Mouse (Mus musculus) hindbrain, embryonic 13.5 days (tissue): ENCODE measurements around the gene Cxcl16. TPM values are rescaled to one million over a fixed set of nuclear protein-coding genes. Genes with fewer than 3 reads are reported as not detected.
"Not testable (repeated sequence)": the region's sequence is repeated elsewhere in the genome, so short reads cannot be mapped to it uniquely, and the experiment has no call there.

Experiments used
- ATAC-seq: fragments of 200-750 bp; cut with Nextera tagmentation; 2 replicates; pipeline ENCODE4 v1.8.0; 2017; ENCODE audit warnings: moderate TSS enrichment; ENCODE audit not compliant: low FRiP score
- H3K27ac ChIP-seq: fragments of 300-500 bp; sonication (generic); 2 replicates; pipeline ENCODE4 v1.5.1; 2015; ENCODE audit warnings: inconsistent platforms, mild to moderate bottlenecking, moderate library complexity
- H3K27me3 ChIP-seq: fragments of 300-500 bp; sonication (generic); 2 replicates; pipeline ENCODE4 v1.6.1; 2015; ENCODE audit warnings: mild to moderate bottlenecking, inconsistent platforms
- H3K36me3 ChIP-seq: fragments of 300-500 bp; sonication (generic); 2 replicates; pipeline ENCODE4 v1.6.1; 2015; ENCODE audit warnings: mild to moderate bottlenecking, inconsistent platforms
- H3K4me1 ChIP-seq: fragments of 300-500 bp; sonication (generic); replicated peaks from 2 replicates; pipeline ENCODE4 v1.6.1; 2015; ENCODE audit warnings: inconsistent platforms
- H3K4me2 ChIP-seq: fragments of 300-500 bp; sonication (generic); 2 replicates; pipeline ENCODE4 v1.6.1; 2015; ENCODE audit warnings: inconsistent platforms, mild to moderate bottlenecking, moderate library complexity
- H3K4me3 ChIP-seq: fragments of 300-500 bp; sonication (generic); 2 replicates; pipeline ENCODE4 v1.5.1; 2015; ENCODE audit warnings: mild to moderate bottlenecking, inconsistent platforms
- H3K9ac ChIP-seq: fragments of 300-500 bp; sonication (generic); 2 replicates; pipeline ENCODE4 v1.6.1; 2015; ENCODE audit warnings: mild to moderate bottlenecking, inconsistent platforms
- H3K9me3 ChIP-seq: fragments of 300-500 bp; sonication (generic); 2 replicates; pipeline ENCODE4 v1.6.1; 2016; ENCODE audit warnings: inconsistent platforms
- WGBS: fragments of 180-500 bp; shearing (Covaris S2); methylation state at CpG from one replicate; pipeline ENCODE4 v1.1.7; 2015; 5-methylcytosine and 5-hydroxymethylcytosine counted together
- polyA plus RNA-seq: library from polyadenylated mRNA; unstranded; fragments of >200 nt; fragmentation: Nextera tagmentation; extraction: Ambion mirVana; gene quantifications from 2 replicates; pipeline ENCODE4 v1.2.1, GENCODE M21; 2015

Gene Cxcl16
- polyA plus RNA-seq, 1 experiment from 2014 or later: 4.6 TPM

DNA sequence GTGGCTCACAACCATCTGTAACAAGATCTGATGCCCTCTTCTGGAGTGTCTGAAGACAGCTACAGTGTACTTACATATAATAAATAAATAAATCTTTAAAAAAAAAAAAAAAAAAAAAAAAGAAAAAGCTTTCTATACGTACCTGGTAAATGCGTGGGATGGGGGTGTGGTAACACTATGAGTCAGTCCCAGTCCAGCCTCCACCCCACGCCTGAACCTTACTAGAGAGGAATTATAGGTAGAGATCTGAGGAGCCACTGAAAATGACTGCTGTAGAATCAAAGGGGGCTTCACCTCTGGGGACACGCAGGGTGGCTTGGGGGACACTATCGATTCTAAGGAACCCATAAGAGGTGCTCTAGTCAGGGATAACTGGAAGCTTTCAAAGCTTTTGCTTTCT lies 13.5 kb upstream of the Cxcl16 start:
- H3K9me3 ChIP-seq, H3K4me3 ChIP-seq, ATAC-seq, H3K27me3 ChIP-seq, H3K4me1 ChIP-seq, H3K36me3 ChIP-seq, H3K4me2 ChIP-seq, H3K27ac ChIP-seq, H3K9ac ChIP-seq: not testable (repeated sequence)
- 96% methylated on average over 5 of the region's 5 CpGs for WGBS

DNA sequence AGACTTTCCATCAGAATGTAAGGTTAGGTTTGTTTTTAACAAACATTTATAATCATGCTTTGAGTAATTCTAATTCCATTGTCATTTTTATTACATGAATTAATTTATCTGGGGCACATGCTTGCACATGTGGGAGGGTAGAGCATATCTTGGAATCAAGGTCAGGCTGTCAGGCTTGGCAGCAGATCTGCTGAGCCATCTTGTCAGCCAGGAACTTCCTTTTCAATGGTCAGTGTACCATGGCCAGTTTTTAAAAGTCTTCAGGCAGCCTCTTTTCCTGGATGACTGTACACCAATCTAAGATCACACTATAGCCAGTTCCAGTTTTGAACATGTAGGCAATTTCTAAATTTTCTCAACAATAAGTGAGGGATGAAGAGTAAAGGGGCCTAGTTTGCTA lies 12.9 kb upstream of the Cxcl16 start:
- no peak overlapping the region for H3K9ac ChIP-seq
- no peaks in the 10 kb centered on the region for H3K4me1 ChIP-seq
- no peak overlapping the region for H3K4me3 ChIP-seq
- H3K27ac ChIP-seq: no peak overlapping the region
- no peaks in the 10 kb centered on the region for H3K36me3 ChIP-seq
- H3K4me2 ChIP-seq: no peak overlapping the region
- H3K27me3 ChIP-seq: peaks cover under 1% of the 10 kb centered on the region; the same call in 1 of the 2 replicates
- no peaks in the 10 kb centered on the region for H3K9me3 ChIP-seq
- ATAC-seq: no peak

DNA sequence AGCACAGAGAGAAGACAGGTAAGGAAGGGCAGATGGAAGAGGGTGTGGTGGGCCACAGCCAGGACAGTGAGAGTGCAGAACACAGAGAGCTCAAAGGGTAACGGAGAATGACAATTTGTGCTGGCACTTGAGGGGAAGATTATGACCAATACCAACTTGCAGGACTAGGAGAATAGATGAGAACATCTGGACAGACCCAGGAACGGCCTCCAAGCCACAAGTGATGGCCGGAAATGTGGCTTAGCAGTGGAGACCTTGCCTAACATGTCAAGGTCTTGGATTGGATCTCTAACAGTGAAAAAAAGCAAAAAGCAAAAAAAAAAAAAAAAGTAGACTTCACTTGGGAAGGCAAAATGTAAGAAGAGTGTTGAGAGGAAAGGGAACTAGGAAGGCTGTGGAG lies 10.0 kb upstream of the Cxcl16 start:
- Histone ChIP-seq H3K4me1 (peaks cover 11% of the 10 kb centered on the region), H3K9me3 (no peaks in the 10 kb centered on the region), H3K36me3 (no peaks in the 10 kb centered on the region), H3K9ac (no peak overlapping the region), H3K27me3 (peaks cover 30% of the 10 kb centered on the region), H3K27ac (no peak overlapping the region), H3K4me3 (no peak overlapping the region), H3K4me2 (no peak overlapping the region)
- 89% methylated on average over 3 of the region's 3 CpGs for WGBS
- ATAC-seq: no peak

DNA sequence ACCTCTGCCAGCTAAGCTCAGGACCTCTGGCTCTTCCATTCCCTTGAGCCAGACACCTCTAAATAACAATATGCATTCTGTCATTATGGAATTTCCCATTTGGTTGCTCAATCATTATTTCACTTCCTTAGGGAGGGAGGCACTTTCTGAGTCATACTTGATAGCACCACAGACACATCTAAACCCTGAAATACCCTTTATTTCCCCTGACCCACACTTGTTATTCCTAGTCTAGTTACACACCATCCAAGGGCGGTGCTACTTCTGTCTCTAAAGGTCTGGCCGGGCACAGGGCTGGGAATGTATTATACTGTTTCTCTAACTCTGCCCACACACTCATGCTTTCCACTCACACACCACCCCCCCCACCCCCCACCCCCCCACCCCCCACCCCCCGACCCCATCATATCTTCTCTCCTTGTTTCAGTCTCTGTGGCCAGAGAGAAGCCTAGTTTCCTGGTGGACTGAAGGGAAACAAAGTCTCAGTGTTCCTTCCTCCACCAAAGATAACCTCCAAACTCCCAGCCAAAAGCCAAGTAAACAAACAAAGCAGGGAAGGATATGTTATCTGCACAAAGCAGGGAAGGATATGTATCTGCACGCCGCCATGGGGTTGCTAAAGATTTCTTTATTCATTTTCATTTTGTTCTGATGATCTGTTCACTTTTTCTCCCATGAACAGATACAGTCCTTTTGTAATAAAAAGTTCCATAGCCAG lies 8.3 kb upstream of the Cxcl16 start:
- no peak overlapping the region for H3K27ac ChIP-seq
- no peak overlapping the region for H3K4me3 ChIP-seq
- peaks cover 11% of the 10 kb centered on the region for H3K4me1 ChIP-seq
- no peaks in the 10 kb centered on the region for H3K9me3 ChIP-seq
- ATAC-seq: no peak
- 92% methylated on average over 5 of the region's 5 CpGs for WGBS
- peaks cover 47% of the 10 kb centered on the region for H3K27me3 ChIP-seq
- H3K9ac ChIP-seq: no peak overlapping the region
- no peak overlapping the region for H3K4me2 ChIP-seq
- no peaks in the 10 kb centered on the region for H3K36me3 ChIP-seq

DNA sequence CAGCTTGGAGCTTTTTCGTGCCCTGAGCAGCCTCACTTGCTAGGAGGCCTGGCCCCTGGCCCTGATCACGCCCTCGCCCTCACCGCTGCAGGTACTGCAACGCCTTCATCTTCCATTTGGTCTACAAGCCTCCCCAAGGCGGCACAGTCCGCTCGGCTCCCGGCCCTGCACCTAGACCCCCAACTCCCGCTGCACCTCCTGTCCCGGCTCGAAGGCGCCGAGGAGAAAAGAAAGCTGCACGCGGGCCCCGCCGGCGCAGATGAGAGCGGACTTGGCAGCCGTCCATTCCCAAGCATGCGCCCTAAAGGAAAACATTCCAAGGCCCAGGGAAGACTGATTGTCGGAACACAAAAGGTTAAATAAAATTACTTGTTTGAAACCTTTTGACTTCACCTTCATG lies 6.0 kb upstream of the Cxcl16 start:
- peak overlapping the region; percentile 49; the same call in 1 of the 2 replicates for H3K9ac ChIP-seq
- peak overlapping the region; percentile 17; the same call in 1 of the 2 replicates for H3K4me3 ChIP-seq
- ATAC-seq: no peak
- peak overlapping the region; percentile 40 for H3K4me2 ChIP-seq
- no peaks in the 10 kb centered on the region for H3K9me3 ChIP-seq
- H3K36me3 ChIP-seq: no peaks in the 10 kb centered on the region
- H3K27ac ChIP-seq: no peak overlapping the region
- H3K4me1 ChIP-seq: peaks cover 11% of the 10 kb centered on the region
- H3K27me3 ChIP-seq: peaks cover 70% of the 10 kb centered on the region
- 16% methylated on average over 23 of the region's 23 CpGs for WGBS

DNA sequence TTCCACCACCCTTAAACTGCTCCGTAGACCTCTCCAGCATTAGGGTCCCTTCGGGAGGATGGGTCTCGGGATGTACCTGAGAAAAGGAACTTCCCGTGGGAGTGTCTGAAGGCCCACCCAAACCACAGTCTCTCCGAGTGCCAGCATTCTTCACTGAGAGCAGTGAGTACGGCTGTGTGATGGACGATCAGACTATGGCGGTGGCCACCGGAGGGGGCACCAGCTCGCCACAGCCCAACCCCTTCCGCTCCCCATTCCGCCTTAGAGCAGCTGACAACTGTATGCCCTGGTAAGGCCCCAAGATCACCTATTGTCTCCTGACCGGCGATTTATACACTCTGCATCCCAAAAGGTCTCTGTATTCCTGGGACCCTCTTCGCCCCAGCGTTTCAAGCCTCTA lies 5.4 kb upstream of the Cxcl16 start:
- H3K27ac ChIP-seq: no peak overlapping the region
- H3K36me3 ChIP-seq: no peaks in the 10 kb centered on the region
- ATAC-seq: no peak
- H3K9me3 ChIP-seq: no peaks in the 10 kb centered on the region
- 28% methylated on average over 16 of the region's 16 CpGs for WGBS
- H3K27me3 ChIP-seq: peaks cover 76% of the 10 kb centered on the region
- H3K4me2 ChIP-seq: peak overlapping the region; percentile 40
- 0 out of 2 replicates have a peak overlapping the region, but pooled peaks have one; percentile 17 for H3K4me3 ChIP-seq
- H3K9ac ChIP-seq: peak overlapping the region; percentile 49; the same call in 1 of the 2 replicates
- H3K4me1 ChIP-seq: peaks cover 11% of the 10 kb centered on the region

DNA sequence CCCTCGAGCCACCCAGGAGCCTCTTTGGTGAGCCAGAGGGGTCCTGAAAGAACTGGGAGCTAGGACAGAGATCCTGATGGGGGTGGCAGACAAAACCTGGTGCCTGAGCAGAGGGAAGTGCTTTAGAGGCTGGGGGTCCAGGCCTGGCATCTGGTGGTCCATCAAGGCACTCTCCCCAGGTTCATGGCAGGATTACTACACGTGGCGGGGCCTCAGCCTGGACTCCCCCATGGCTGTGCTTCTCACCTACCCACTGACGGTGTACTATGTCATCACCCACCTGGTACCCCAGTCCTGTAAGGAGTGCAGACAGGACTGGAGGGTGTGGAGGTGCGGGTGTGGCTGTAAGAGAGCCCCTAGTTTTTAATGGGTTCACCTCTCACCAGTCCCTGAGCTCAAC lies 4.2 kb upstream of the Cxcl16 start:
- no peaks in the 10 kb centered on the region for H3K9me3 ChIP-seq
- H3K27me3 ChIP-seq: peaks cover 88% of the 10 kb centered on the region
- no peak overlapping the region for H3K4me2 ChIP-seq
- WGBS: 80% methylated on average over 5 of the region's 5 CpGs
- peaks cover 19% of the 10 kb centered on the region for H3K4me1 ChIP-seq
- H3K9ac ChIP-seq: no peak overlapping the region
- H3K4me3 ChIP-seq: no peak overlapping the region
- H3K36me3 ChIP-seq: no peaks in the 10 kb centered on the region
- ATAC-seq: no peak
- no peak overlapping the region for H3K27ac ChIP-seq

DNA sequence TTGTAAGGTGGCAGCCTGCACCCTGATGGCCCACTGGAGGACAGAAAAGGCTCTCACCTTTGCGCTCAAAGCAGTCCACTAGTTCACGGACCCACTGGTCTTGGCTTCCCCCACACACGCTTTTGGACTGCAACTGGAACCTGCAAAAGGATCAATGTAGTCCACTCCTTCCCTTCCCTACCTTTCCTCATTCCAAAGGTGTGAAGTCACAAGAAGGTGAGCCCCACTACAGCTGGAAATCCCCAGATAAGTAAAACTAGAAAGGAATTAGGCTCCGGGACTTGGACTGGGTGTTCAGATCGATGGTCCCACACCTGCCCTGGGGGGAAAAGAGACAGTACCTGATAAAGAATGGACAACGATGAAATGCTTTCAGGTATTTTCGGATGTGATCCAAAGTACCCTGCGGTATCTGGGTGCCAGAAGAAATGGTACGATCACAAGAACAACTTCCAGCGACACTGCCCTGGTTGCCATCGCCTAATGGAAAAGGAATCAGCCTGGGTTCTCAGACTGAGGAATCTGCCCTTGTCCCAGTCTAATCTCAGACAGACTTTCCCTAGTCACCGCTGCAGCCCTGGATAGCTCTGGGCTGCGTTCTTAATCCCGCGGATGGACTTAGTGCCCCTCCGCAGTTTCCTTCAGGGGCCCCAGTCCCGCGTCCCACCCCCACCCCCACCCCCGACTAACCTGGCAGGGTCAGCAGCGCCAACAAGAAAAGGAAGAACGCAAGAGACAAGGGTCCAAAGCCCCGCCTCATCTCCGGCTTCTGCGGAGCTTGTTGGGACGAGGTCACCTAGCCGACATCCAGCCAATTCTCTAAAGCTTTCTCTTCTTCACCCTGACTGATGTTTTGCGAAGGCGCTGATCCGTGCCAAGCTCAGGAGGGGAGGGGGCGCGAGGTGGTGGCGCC lies 840 bp downstream of the Cxcl16 start, which contains the start of gene Zmynd15:
TSS of gene Zmynd15 (plus strand) at position 746 of the 913 bp plus-strand sequence.
- H3K27ac ChIP-seq: no peak within 1 kb of the TSS
- peaks cover 62% of the 10 kb centered on the region for H3K27me3 ChIP-seq
- WGBS: 20% methylated on average over 31 of the region's 32 CpGs
- peak within 1 kb of the TSS; percentile 42 for H3K4me3 ChIP-seq
- H3K36me3 ChIP-seq: peaks cover 5% of the 10 kb centered on the region
- peak within 1 kb of the TSS; percentile 68 for H3K9ac ChIP-seq
- H3K4me1 ChIP-seq: peaks cover 15% of the 10 kb centered on the region
- no peaks in the 10 kb centered on the region for H3K9me3 ChIP-seq
- H3K4me2 ChIP-seq: peak within 1 kb of the TSS; percentile 64
- ATAC-seq: no peak

DNA sequence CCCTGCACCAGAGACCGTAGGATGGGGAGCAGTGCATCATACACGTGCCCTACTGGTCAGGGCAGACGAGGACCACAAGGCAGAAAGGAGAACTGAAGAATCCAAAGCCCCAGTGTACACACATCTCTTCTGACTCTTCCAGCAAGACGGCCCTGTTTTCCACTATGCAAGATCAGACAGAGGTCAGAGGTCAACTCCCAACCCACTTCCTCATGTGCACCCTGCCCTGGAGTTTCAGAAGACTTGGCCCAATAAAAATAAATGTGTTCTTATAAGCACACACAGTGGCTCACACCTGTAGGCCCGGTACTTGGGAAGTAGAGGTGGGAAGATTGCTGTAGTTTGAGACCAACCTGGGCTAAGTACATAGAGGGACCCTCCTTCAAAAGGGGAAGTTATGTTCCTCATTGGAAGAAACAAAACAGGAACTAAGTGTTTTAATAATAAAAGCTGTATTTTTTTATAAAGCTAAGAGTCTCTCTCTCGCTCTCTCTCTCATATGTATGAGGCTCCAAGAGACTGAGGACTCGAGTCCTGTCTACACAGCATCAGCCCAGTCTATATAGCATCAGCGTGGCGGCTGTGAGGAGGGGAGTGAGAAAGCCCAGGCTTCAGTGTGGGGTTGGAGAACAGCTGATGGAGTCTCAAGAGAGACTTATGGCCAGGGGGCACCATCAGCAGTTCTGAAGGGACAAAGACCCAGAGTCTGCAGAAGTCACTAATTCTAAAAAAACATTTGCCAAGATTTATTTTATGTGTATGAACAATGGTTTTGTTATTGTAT lies 6.3 kb downstream of the Cxcl16 start:
- Histone ChIP-seq H3K9me3 (no peaks in the 10 kb centered on the region), H3K27ac (no peak overlapping the region), H3K36me3 (peaks cover 11% of the 10 kb centered on the region), H3K9ac (peak overlapping the region; percentile 43; the same call in 1 of the 2 replicates), H3K4me2 (peak overlapping the region; percentile 59; the same call in 1 of the 2 replicates), H3K4me1 (peaks cover 27% of the 10 kb centered on the region), H3K27me3 (peaks cover 7% of the 10 kb centered on the region), H3K4me3 (peak overlapping the region; percentile 63; the same call in 1 of the 2 replicates)
- ATAC-seq: no peak
- WGBS: 93% methylated on average over 9 of the region's 9 CpGs

DNA sequence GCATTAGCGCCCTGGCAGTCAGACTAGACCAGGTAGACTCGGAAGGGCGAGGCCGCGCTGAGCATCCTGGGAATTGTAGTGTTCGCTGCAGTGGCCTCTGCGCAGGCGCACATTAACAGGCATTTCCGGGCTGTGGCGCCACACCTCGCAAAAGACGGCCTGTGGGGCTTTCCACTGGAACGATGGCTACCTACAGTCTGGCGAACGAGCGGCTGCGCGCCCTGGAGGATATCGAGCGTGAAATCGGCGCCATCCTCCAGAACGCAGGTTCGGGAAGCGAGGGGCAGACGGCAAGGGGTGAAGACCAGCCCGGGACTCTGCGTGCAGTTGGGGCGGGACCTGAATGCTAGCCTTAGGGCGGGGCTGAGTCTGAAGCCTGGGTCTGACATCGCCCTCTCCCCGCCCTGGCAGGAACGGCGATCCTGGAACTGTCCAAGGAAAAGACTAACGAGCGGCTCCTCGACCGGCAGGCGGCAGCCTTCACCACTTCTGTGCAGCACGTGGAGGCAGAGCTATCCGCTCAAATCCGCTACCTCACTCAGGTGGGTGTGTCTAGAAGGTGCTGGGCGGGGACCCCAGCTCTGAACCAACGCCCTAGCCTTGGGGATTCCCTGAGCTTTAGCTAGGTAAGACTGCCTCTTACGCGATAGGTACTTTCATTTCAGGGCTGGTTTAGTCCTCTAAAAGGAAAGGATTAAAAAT lies 7.8 kb downstream of the Cxcl16 start, which contains the start of gene Med11:
TSS of gene Med11 (plus strand) at position 123 of the 702 bp plus-strand sequence.
- Histone ChIP-seq H3K4me3 (peak within 1 kb of the TSS; percentile 63), H3K9ac (peak within 1 kb of the TSS; percentile 79), H3K4me1 (peaks cover 27% of the 10 kb centered on the region), H3K4me2 (peak within 1 kb of the TSS; percentile 59), H3K9me3 (no peaks in the 10 kb centered on the region), H3K27me3 (no peaks in the 10 kb centered on the region), H3K27ac (peak within 1 kb of the TSS; percentile 97), H3K36me3 (peaks cover 11% of the 10 kb centered on the region)
- WGBS: under 1% methylated on average over 46 of the region's 46 CpGs
- peak; percentile 98 for ATAC-seq

DNA sequence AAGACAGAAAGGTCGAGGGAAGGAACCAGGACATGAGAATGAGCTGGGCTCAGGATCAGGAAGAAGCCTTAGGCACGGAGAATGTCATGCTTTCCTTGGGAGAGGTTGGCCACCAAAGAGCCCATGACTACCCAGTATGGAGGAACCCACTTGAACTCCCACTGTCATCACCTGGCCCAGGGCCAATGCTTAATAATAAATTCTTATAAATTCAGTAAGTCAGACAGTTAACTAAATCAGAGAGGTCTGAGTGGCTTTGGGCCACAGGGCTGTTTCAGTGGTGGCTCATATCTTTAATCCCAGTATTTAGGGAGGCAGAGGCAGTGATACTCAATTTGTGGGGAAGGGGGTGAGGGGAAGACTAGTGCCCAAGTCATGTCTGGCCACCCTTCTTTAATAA lies 8.9 kb downstream of the Cxcl16 start:
- 79% methylated on average over 2 of the region's 2 CpGs for WGBS
- Histone ChIP-seq H3K9me3 (no peaks in the 10 kb centered on the region), H3K27ac (no peak overlapping the region), H3K4me1 (peaks cover 27% of the 10 kb centered on the region), H3K4me3 (no peak overlapping the region), H3K9ac (no peak overlapping the region), H3K36me3 (peaks cover 11% of the 10 kb centered on the region), H3K27me3 (no peaks in the 10 kb centered on the region), H3K4me2 (no peak overlapping the region)
- ATAC-seq: no peak
